Mouse (Mus musculus) hindbrain, embryonic 16.5 days (tissue): ENCODE results near the gene Gm9376. TPM values are rescaled to one million over a fixed set of nuclear protein-coding genes. Genes with fewer than 3 reads are reported as not detected.

ENCODE experiments used
- ATAC-seq: fragments of 200-750 bp; cut with Nextera tagmentation; 2 replicates; pipeline ENCODE4 v1.8.0; 2017; ENCODE audit warnings: moderate TSS enrichment, moderate library complexity
- H3K27ac ChIP-seq: fragments of 300-500 bp; sonication (generic); 2 replicates; pipeline ENCODE4 v1.5.1; 2014; ENCODE audit warnings: low read depth, mild to moderate bottlenecking, control low read depth, low read length, moderate library complexity
- H3K27me3 ChIP-seq: fragments of 300-500 bp; sonication (generic); replicated peaks from 2 replicates; pipeline ENCODE4 v1.6.1; 2014; ENCODE audit warnings: low read length; ENCODE audit not compliant: control insufficient read depth, insufficient read depth
- H3K36me3 ChIP-seq: fragments of 300-500 bp; sonication (generic); 2 replicates; pipeline ENCODE4 v1.6.1; 2014; ENCODE audit warnings: mild to moderate bottlenecking, low read length, moderate library complexity, mixed read lengths; ENCODE audit not compliant: control insufficient read depth, insufficient read depth
- H3K4me1 ChIP-seq: fragments of 300-500 bp; sonication (generic); 2 replicates; pipeline ENCODE4 v1.6.1; 2014; ENCODE audit warnings: low read depth, low read length; ENCODE audit not compliant: control insufficient read depth, insufficient read depth
- H3K4me2 ChIP-seq: fragments of 300-500 bp; sonication (generic); 2 replicates; pipeline ENCODE4 v1.6.1; 2014; ENCODE audit warnings: mild to moderate bottlenecking, low read length, control low read depth, moderate library complexity
- H3K4me3 ChIP-seq: fragments of 300-500 bp; sonication (generic); 2 replicates; pipeline ENCODE4 v1.5.1; 2014; ENCODE audit warnings: mild to moderate bottlenecking, low read length, control low read depth, moderate library complexity
- H3K9ac ChIP-seq: fragments of 300-500 bp; sonication (generic); 2 replicates; pipeline ENCODE4 v1.6.1; 2014; ENCODE audit warnings: low read depth, mild to moderate bottlenecking, control low read depth, low read length, moderate library complexity
- H3K9me3 ChIP-seq: fragments of 300-500 bp; sonication (generic); 2 replicates; pipeline ENCODE4 v1.6.1; 2014; ENCODE audit warnings: mild to moderate bottlenecking, low read length, moderate library complexity; ENCODE audit not compliant: control insufficient read depth
- WGBS: fragments of 180-500 bp; shearing (Covaris S2); extraction: QIAGEN DNeasy Blood & Tissue Kit; methylation state at CpG from one replicate; pipeline ENCODE4 v1.1.7; 2014; 5-methylcytosine and 5-hydroxymethylcytosine counted together
- polyA plus RNA-seq: library from polyadenylated mRNA; unstranded; fragments of >200 nt; fragmentation: Nextera tagmentation; extraction: Ambion mirVana; gene quantifications from 2 replicates; pipeline ENCODE4 v1.2.1, GENCODE M21; 2015

Gm9376 gene
- polyA plus RNA-seq, 1 experiment from 2014 or later: not detected

GRCm38 (mm10) chr14:118235361-118235972 lies 31.3 kb upstream of the Gm9376 start:
- ATAC-seq: no peak
- peak overlapping the region; percentile 75 for H3K27ac ChIP-seq
- no peaks in the 10 kb centered on the region for H3K9me3 ChIP-seq
- H3K27me3 ChIP-seq: peaks cover 22% of the 10 kb centered on the region
- under 1% methylated on average over 56 of the region's 62 CpGs for WGBS
- no peaks in the 10 kb centered on the region for H3K36me3 ChIP-seq
- H3K9ac ChIP-seq: peak overlapping the region; percentile 59
- H3K4me2 ChIP-seq: peak overlapping the region; percentile 87
- H3K4me1 ChIP-seq: peaks cover 24% of the 10 kb centered on the region
- peak overlapping the region; percentile 51 for H3K4me3 ChIP-seq

DNA sequence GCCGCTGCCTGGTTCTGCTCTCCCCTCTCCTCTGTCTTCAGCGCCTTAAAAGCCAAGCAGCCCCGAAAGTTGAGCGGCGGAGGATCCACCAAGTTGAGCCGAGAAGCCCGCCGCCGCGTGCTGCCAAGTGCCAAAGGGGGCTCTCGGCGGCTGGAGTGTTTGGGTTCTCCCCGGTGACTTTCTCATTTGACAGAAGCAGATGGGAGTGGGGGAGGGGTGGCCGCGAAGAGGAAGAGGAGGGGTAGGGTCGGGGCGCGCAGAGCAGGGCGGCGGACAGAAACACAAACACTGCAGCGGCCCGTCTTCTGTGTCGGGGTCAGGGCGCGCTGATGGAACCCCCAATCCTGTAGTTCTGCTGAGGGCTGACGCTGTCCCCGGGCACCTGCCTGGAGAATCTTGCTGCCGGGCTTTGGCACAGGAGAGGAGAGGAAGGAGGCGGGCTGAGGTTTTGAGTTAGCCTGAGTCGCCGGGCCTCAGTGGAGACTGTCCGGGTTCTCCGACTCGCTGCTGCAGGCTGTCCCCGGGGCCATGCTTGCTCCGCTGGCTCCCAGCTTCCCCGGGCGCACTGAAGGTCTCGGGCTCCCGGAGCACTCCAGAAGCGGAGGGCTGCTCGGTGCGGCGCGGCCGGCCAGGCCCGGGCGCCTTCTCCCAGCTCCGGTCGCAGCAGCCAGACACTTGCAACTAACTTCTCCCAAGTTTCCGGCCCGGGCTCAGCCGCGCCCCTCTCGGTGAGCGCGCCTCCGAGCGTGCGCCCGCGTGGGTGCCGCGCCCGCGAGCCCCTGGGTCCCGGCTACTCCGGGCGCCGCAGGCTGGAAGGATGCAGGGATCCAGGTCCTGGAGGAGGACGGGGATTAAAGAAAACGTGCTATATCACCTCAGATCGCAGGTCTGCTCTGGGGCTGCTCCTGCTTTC lies 30.5 kb upstream of the Gm9376 start:
- peaks cover 19% of the 10 kb centered on the region for H3K27me3 ChIP-seq
- WGBS: under 1% methylated on average over 64 of the region's 73 CpGs

DNA sequence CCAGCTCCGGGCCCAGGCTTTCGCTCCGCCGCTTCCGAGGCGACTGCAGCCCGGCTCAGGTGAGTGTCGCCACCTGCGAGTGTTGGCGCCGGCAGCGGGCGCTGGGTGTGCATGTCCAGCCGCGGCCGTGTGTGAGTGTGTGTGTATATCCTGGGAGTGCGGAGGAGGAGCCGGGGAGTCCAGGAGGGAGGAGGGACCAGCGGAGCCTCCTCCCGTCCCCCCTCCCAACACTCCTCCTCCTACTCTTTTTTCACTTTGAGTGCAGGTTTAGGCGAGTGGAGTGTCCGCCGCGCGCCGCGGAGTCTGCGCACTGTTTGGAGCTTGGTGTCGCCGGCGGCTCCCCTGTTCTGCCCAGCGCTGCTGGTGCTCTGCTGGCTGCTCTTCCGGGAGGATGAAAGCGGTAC lies 29.9 kb upstream of the Gm9376 start, which contains the start of gene Sox21:
Gene Sox21 (minus strand): TSS at position 145 of the 404 bp plus-strand sequence.
- WGBS: 0% methylated on average over 34 of the region's 34 CpGs
- peak within 1 kb of the TSS; percentile 75 for H3K27ac ChIP-seq
- peaks cover 16% of the 10 kb centered on the region for H3K27me3 ChIP-seq
- peak within 1 kb of the TSS; percentile 87 for H3K4me2 ChIP-seq
- H3K36me3 ChIP-seq: no peaks in the 10 kb centered on the region
- no peaks in the 10 kb centered on the region for H3K9me3 ChIP-seq
- H3K9ac ChIP-seq: peak within 1 kb of the TSS; percentile 59
- H3K4me1 ChIP-seq: peaks cover 22% of the 10 kb centered on the region
- H3K4me3 ChIP-seq: peak within 1 kb of the TSS; percentile 51
- peak; percentile 92 for ATAC-seq

More for the DNA sequence above, 30.5 kb upstream of the Gm9376 start:
- Histone ChIP-seq H3K9ac (peak overlapping the region; percentile 59), H3K4me3 (peak overlapping the region; percentile 51), H3K36me3 (no peaks in the 10 kb centered on the region), H3K9me3 (no peaks in the 10 kb centered on the region), H3K4me2 (peak overlapping the region; percentile 87), H3K4me1 (peaks cover 22% of the 10 kb centered on the region), H3K27ac (peak overlapping the region; percentile 75)
- ATAC-seq: peak; percentile 63

GRCm38 (mm10) chr14:118237786-118238185 lies 29.0 kb upstream of the Gm9376 start:
- no peak overlapping the region for H3K27ac ChIP-seq
- H3K4me1 ChIP-seq: peaks cover 22% of the 10 kb centered on the region
- no peak overlapping the region for H3K9ac ChIP-seq
- H3K36me3 ChIP-seq: no peaks in the 10 kb centered on the region
- 0 out of 2 replicates have a peak, but pooled peaks cover 2% of the 10 kb centered on the region for H3K9me3 ChIP-seq
- peak overlapping the region; percentile 31 for H3K4me2 ChIP-seq
- ATAC-seq: no peak
- peaks cover 13% of the 10 kb centered on the region for H3K27me3 ChIP-seq
- 8% methylated on average over 6 of the region's 6 CpGs for WGBS
- H3K4me3 ChIP-seq: peak overlapping the region; percentile 51

GRCm38 (mm10) chr14:118239351-118239750 lies 27.4 kb upstream of the Gm9376 start:
- Histone ChIP-seq H3K27me3 (peaks cover 11% of the 10 kb centered on the region), H3K9ac (no peak overlapping the region), H3K36me3 (no peaks in the 10 kb centered on the region; the same call in 1 of the 2 replicates), H3K4me1 (peaks cover 22% of the 10 kb centered on the region), H3K4me2 (no peak overlapping the region), H3K4me3 (no peak overlapping the region), H3K9me3 (peaks cover 16% of the 10 kb centered on the region), H3K27ac (no peak overlapping the region)
- 17% methylated on average over 7 of the region's 8 CpGs for WGBS
- no peak for ATAC-seq

GRCm38 (mm10) chr14:118241416-118241815 lies 25.3 kb upstream of the Gm9376 start:
- Histone ChIP-seq H3K27ac (no peak overlapping the region), H3K9me3 (peaks cover 18% of the 10 kb centered on the region), H3K4me2 (no peak overlapping the region), H3K4me1 (peaks cover 8% of the 10 kb centered on the region), H3K27me3 (peaks cover 9% of the 10 kb centered on the region), H3K4me3 (no peak overlapping the region), H3K36me3 (no peaks in the 10 kb centered on the region; the same call in 1 of the 2 replicates), H3K9ac (no peak overlapping the region)
- 85% methylated on average over 2 of the region's 2 CpGs for WGBS
- ATAC-seq: no peak

GRCm38 (mm10) chr14:118253381-118253780 lies 13.4 kb upstream of the Gm9376 start:
- H3K27me3 ChIP-seq: no peaks in the 10 kb centered on the region
- no peak overlapping the region for H3K4me3 ChIP-seq
- H3K27ac ChIP-seq: no peak overlapping the region
- no peak overlapping the region for H3K4me2 ChIP-seq
- no peaks in the 10 kb centered on the region for H3K4me1 ChIP-seq
- no peak for ATAC-seq
- no peaks in the 10 kb centered on the region for H3K36me3 ChIP-seq
- no peak overlapping the region for H3K9ac ChIP-seq
- H3K9me3 ChIP-seq: no peaks in the 10 kb centered on the region
- 91% methylated on average over 6 of the region's 6 CpGs for WGBS

DNA sequence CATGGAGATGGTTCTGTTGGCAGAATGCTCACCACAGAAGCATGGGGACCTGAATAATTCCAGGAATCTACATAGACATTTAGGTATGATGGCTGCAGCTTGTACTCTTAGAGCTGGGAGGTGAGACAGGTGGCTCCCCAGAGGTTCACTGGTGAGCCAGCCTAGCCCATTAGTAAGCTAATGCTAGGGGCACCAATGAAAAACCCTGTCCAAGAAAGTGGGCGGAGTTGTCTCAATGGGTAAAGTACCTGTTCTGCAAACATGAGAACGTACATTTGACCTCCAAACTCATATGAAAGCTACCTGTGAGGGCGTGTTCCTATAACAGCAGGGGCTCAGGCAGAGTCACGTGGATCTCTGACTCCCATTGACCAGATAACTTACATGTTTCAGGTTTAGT lies 2.1 kb downstream of the Gm9376 start:
- WGBS: 89% methylated on average over 4 of the region's 4 CpGs
- ATAC-seq: no peak

More for the DNA sequence above, 2.1 kb downstream of the Gm9376 start:
- no peak overlapping the region for H3K9ac ChIP-seq
- H3K4me3 ChIP-seq: no peak overlapping the region
- no peaks in the 10 kb centered on the region for H3K36me3 ChIP-seq
- no peaks in the 10 kb centered on the region for H3K4me1 ChIP-seq
- no peaks in the 10 kb centered on the region for H3K27me3 ChIP-seq
- H3K9me3 ChIP-seq: no peaks in the 10 kb centered on the region
- no peak overlapping the region for H3K27ac ChIP-seq
- H3K4me2 ChIP-seq: no peak overlapping the region
